Mouse (Mus musculus) adipocyte (in vitro differentiated cells): ENCODE measurements around the gene Mecom.
"Not testable (repeated sequence)": the region's sequence is repeated elsewhere in the genome, so short reads cannot be mapped to it uniquely, and the experiment has no call there.

Experiments
- DNase-seq: peaks from one replicate; pipeline ENCODE4 v3.0.0-alpha.2; 2016; ENCODE audit warnings: low spot score

Mecom gene

GRCm38 (mm10) chr3:30547908-30548307, at the start of gene Mecom:
Mecom (minus strand) TSS chr3:30548008.
- no peak for DNase-seq

- no peak for DNase-seq
These were observed 49.5 kb upstream of the Mecom start for GRCm38 (mm10) chr3:30597271-30597670.

- no peak for DNase-seq
These were observed 47.5 kb upstream of the Mecom start for GRCm38 (mm10) chr3:30595111-30595832.

GRCm38 (mm10) chr3:30593719-30594485, 46.1 kb upstream of the Mecom start:
- DNase-seq, result peak; percentile 34

- DNase-seq, result peak; percentile 82
These were observed 44.6 kb upstream of the Mecom start for GRCm38 (mm10) chr3:30592418-30592853.

GRCm38 (mm10) chr3:30588865-30589264, 41.1 kb upstream of the Mecom start:
- DNase-seq, result no peak

- DNase-seq, result no peak
These were observed 25.7 kb upstream of the Mecom start for GRCm38 (mm10) chr3:30573549-30573948.

- not testable (repeated sequence) for DNase-seq
These were observed 18.5 kb upstream of the Mecom start for GRCm38 (mm10) chr3:30566333-30566732.

GRCm38 (mm10) chr3:30560677-30561314, 13.0 kb upstream of the Mecom start:
- DNase-seq, result peak; percentile 71

GRCm38 (mm10) chr3:30553741-30554140, 5.9 kb upstream of the Mecom start:
- DNase-seq, result no peak

GRCm38 (mm10) chr3:30550218-30550617, 2.4 kb upstream of the Mecom start:
- DNase-seq, result peak; percentile 51

- peak; percentile 21 for DNase-seq
These were observed 1.1 kb upstream of the Mecom start for GRCm38 (mm10) chr3:30548928-30549327.

GRCm38 (mm10) chr3:30546831-30547369, 908 bp downstream of the Mecom start:
- DNase-seq, result peak; percentile 97

GRCm38 (mm10) chr3:30546366-30546765, 1.4 kb downstream of the Mecom start:
- no peak for DNase-seq

- DNase-seq, result no peak
These were observed 2.6 kb downstream of the Mecom start for GRCm38 (mm10) chr3:30545246-30545645.

- DNase-seq, result peak; percentile 68
These were observed 3.5 kb downstream of the Mecom start for GRCm38 (mm10) chr3:30544305-30544704.

- no peak for DNase-seq
These were observed 12.0 kb downstream of the Mecom start for GRCm38 (mm10) chr3:30535821-30536220.

GRCm38 (mm10) chr3:30520751-30521150, 27.1 kb downstream of the Mecom start:
- DNase-seq, result not testable (repeated sequence)

- no peak for DNase-seq
These were observed 28.4 kb downstream of the Mecom start for GRCm38 (mm10) chr3:30519425-30519824.

- no peak for DNase-seq
These were observed 32.0 kb downstream of the Mecom start for GRCm38 (mm10) chr3:30515795-30516170.

- DNase-seq, result no peak
These were observed 32.7 kb downstream of the Mecom start for GRCm38 (mm10) chr3:30514901-30515794.
